8 mouse cellular contexts compared by ENCODE assay signal in genomic region chr5:123670800-123671472, GRCm38 (mm10). TPM values are rescaled to one million over a fixed set of nuclear protein-coding genes. Genes with fewer than 3 reads are reported as not detected.
A peak's percentile ranks its signal among the peaks of the same experiment; 100 is the strongest.
DNase-seq lines count a peak whose midpoint lies in the region; ATAC-seq and TF ChIP-seq lines count a peak whose summit lies in the region.

No protein-coding gene starts in this region.

- no peak for TF ChIP-seq CTCF in bone marrow, adult 2 months (IDR thresholded peaks at IDR 0.05; ENCODE audit: control insufficient read depth, insufficient read depth, low read length)

- 0 out of 2 replicates have a peak overlapping the region, but pooled peaks have one; percentile 6 for H3K27ac ChIP-seq in midbrain, embryonic 13.5 days
- H3K27ac ChIP-seq in midbrain, embryonic 14.5 days (replicated peaks; ENCODE audit: low read depth, low read length), result no peak overlapping the region; the same call in 1 of the 2 replicates
- peak overlapping the region; percentile 39; the same call in 1 of the 2 replicates for H3K27ac ChIP-seq in bone marrow, adult 2 months (ENCODE audit: control insufficient read depth, insufficient read depth, low read depth, low read length, poor library complexity)
- peak overlapping the region; percentile 64 for H3K27ac ChIP-seq in heart, embryonic 10.5 days
- no peak overlapping the region for H3K27ac ChIP-seq in limb, embryonic 10.5 days

- intact Hi-C loops in left cerebral cortex, postnatal 25 days (cut with DNase I), result no loop called here

- H3K4me3 ChIP-seq in midbrain, embryonic 13.5 days (replicated peaks), result no peak overlapping the region
- H3K4me3 ChIP-seq in midbrain, embryonic 14.5 days (replicated peaks; ENCODE audit: low read depth, low read length), result no peak overlapping the region
- H3K4me3 ChIP-seq in bone marrow, adult 2 months (replicated peaks; ENCODE audit: control insufficient read depth, low read depth, low read length), result peak overlapping the region; percentile 57
- 0 out of 2 replicates have a peak overlapping the region, but pooled peaks have one; percentile 27 for H3K4me3 ChIP-seq in heart, embryonic 10.5 days
- no peak overlapping the region for H3K4me3 ChIP-seq in limb, embryonic 10.5 days

- TF ChIP-seq POLR2A in bone marrow, adult 2 months (IDR thresholded peaks at IDR 0.05; ENCODE audit: borderline replicate concordance, control insufficient read depth, low read depth, low read length), result no peak

- no peaks in the 10 kb centered on the region for H3K27me3 ChIP-seq in midbrain, embryonic 13.5 days
- H3K27me3 ChIP-seq in midbrain, embryonic 14.5 days (ENCODE audit: control insufficient read depth, insufficient read depth, low read length), result no peaks in the 10 kb centered on the region
- no peaks in the 10 kb centered on the region for H3K27me3 ChIP-seq in heart, embryonic 10.5 days (ENCODE audit: insufficient read depth, poor library complexity, severe bottlenecking)
- no peaks in the 10 kb centered on the region for H3K27me3 ChIP-seq in limb, embryonic 10.5 days (ENCODE audit: low read depth, poor library complexity, severe bottlenecking)

- no peaks in the 10 kb centered on the region for H3K9me3 ChIP-seq in midbrain, embryonic 13.5 days
- no peaks in the 10 kb centered on the region for H3K9me3 ChIP-seq in midbrain, embryonic 14.5 days (ENCODE audit: control insufficient read depth, low read length)
- H3K9me3 ChIP-seq in heart, embryonic 10.5 days, result no peaks in the 10 kb centered on the region
- no peaks in the 10 kb centered on the region for H3K9me3 ChIP-seq in limb, embryonic 10.5 days (replicated peaks)

- no peak for ATAC-seq in midbrain, embryonic 13.5 days
- ATAC-seq in midbrain, embryonic 14.5 days (ENCODE audit: low FRiP score, low TSS enrichment), result no peak
- peak; percentile 66 for ATAC-seq in monocyte, adult 5-6 weeks (replicated peaks; ENCODE audit: insufficient number of reproducible peaks, low FRiP score, low TSS enrichment, poor library complexity, severe bottlenecking)

- DNase-seq in midbrain, embryonic 14.5 days, result no peak
- DNase-seq in heart, embryonic 10.5 days (ENCODE audit: low spot score), result no peak
- DNase-seq in limb, embryonic 10.5 days (ENCODE audit: low spot score), result peak; percentile 35
- no peak for DNase-seq in adipocyte (ENCODE audit: low spot score)
- DNase-seq in left cerebral cortex, postnatal 25 days (ENCODE audit: low spot score in 2 of 2), result no peak

- 0 out of 2 replicates have a peak overlapping the region, but pooled peaks have one; percentile 19 for H3K9ac ChIP-seq in midbrain, embryonic 13.5 days (replicated peaks)
- no peak overlapping the region for H3K9ac ChIP-seq in midbrain, embryonic 14.5 days (replicated peaks; ENCODE audit: low read length)

- no peaks in the 10 kb centered on the region for H3K36me3 ChIP-seq in midbrain, embryonic 13.5 days
- H3K36me3 ChIP-seq in midbrain, embryonic 14.5 days (ENCODE audit: control insufficient read depth, insufficient read depth, low read length), result no peaks in the 10 kb centered on the region
- no peaks in the 10 kb centered on the region for H3K36me3 ChIP-seq in heart, embryonic 10.5 days
- no peaks in the 10 kb centered on the region for H3K36me3 ChIP-seq in limb, embryonic 10.5 days

- 48% methylated on average over 14 of the region's 14 CpGs for WGBS in midbrain, embryonic 13.5 days
- WGBS in midbrain, embryonic 14.5 days, result 42% methylated on average over 14 of the region's 14 CpGs
- 6% methylated on average over 14 of the region's 14 CpGs for WGBS in bone marrow, adult 2 months
- WGBS in heart, embryonic 10.5 days, result 28% methylated on average over 14 of the region's 14 CpGs
- WGBS in limb, embryonic 10.5 days, result 34% methylated on average over 14 of the region's 14 CpGs

- H3K4me2 ChIP-seq in midbrain, embryonic 13.5 days (replicated peaks), result no peak overlapping the region
- H3K4me2 ChIP-seq in midbrain, embryonic 14.5 days (ENCODE audit: low read length), result no peak overlapping the region

- peaks cover 16% of the 10 kb centered on the region for H3K4me1 ChIP-seq in midbrain, embryonic 13.5 days (replicated peaks)
- H3K4me1 ChIP-seq in midbrain, embryonic 14.5 days (ENCODE audit: control insufficient read depth, insufficient read depth, low read length), result no peaks in the 10 kb centered on the region
- H3K4me1 ChIP-seq in bone marrow, adult 2 months (ENCODE audit: control insufficient read depth, insufficient read depth, low read length), result no peaks in the 10 kb centered on the region; the same call in 1 of the 2 replicates
- H3K4me1 ChIP-seq in heart, embryonic 10.5 days, result peaks cover 71% of the 10 kb centered on the region
- peaks cover 26% of the 10 kb centered on the region for H3K4me1 ChIP-seq in limb, embryonic 10.5 days

RNA-seq across cellular contexts. Expression of gene Clip1, which starts 13.5 kb away (rescaled TPM):
- polyA plus RNA-seq in midbrain, embryonic 13.5 days (2015; fragmentation: Nextera tagmentation; extraction: Ambion mirVana), result 81.1 and 81.2 TPM in 2 replicates
- 73.0 and 75.1 TPM in 2 replicates for polyA plus RNA-seq in midbrain, embryonic 14.5 days (2014; fragmentation: Nextera tagmentation; extraction: Ambion mirVana)
- 11.7 and 29.8 TPM in 2 replicates for polyA plus RNA-seq in bone marrow, adult 2 months (2011; ENCODE audit: insufficient read depth, insufficient read length, low replicate concordance, missing spikeins)
- polyA plus RNA-seq in heart, embryonic 10.5 days (2016; fragmentation: Nextera tagmentation; extraction: Ambion mirVana), result 49.1 and 56.0 TPM in 2 replicates
- polyA plus RNA-seq in limb, embryonic 10.5 days (2016; fragmentation: Nextera tagmentation; extraction: Ambion mirVana), result 46.3 and 48.7 TPM in 2 replicates
- total RNA-seq in monocyte, adult 5-6 weeks (2017), result 187 to 211 TPM (median 206 TPM) in 3 replicates
- 100 to 1,000 TPM; 126 to 133 TPM for total RNA-seq in left cerebral cortex, postnatal 25 days (2021)

RNA-seq across cellular contexts. Expression of gene Zcchc8, which starts 50.0 kb away (rescaled TPM):
- polyA plus RNA-seq in midbrain, embryonic 13.5 days (2015; fragmentation: Nextera tagmentation; extraction: Ambion mirVana), result 81.8 and 83.6 TPM in 2 replicates
- 56.5 and 80.0 TPM in 2 replicates for polyA plus RNA-seq in midbrain, embryonic 14.5 days (2014; fragmentation: Nextera tagmentation; extraction: Ambion mirVana)
- 49.3 and 59.7 TPM in 2 replicates for polyA plus RNA-seq in bone marrow, adult 2 months (2011; ENCODE audit: insufficient read depth, insufficient read length, low replicate concordance, missing spikeins)
- 74.5 and 77.0 TPM in 2 replicates for polyA plus RNA-seq in heart, embryonic 10.5 days (2016; fragmentation: Nextera tagmentation; extraction: Ambion mirVana)
- 98.1 and 111 TPM in 2 replicates for polyA plus RNA-seq in limb, embryonic 10.5 days (2016; fragmentation: Nextera tagmentation; extraction: Ambion mirVana)
- 85.0 to 187 TPM (median 163 TPM) in 3 replicates for total RNA-seq in monocyte, adult 5-6 weeks (2017)
- 10 to 100 TPM; 37.4 to 50.3 TPM for total RNA-seq in left cerebral cortex, postnatal 25 days (2021)

Comparison
In these comparisons a context has a peak if more than half of its experiments do, and no peak if none do; other contexts are left out.
1. H3K27ac ChIP-seq: peak in midbrain, embryonic 13.5 days (single experiment), bone marrow, adult 2 months (single experiment) and heart, embryonic 10.5 days (single experiment); none in midbrain, embryonic 14.5 days (single experiment) and limb, embryonic 10.5 days (single experiment).
2. H3K4me3 ChIP-seq: peak in bone marrow, adult 2 months (single experiment) and heart, embryonic 10.5 days (single experiment); none in midbrain, embryonic 13.5 days (single experiment), midbrain, embryonic 14.5 days (single experiment) and limb, embryonic 10.5 days (single experiment).